Mouse (Mus musculus) CH12F3 (cell line): Measurements from ENCODE around the gene Map2.

ENCODE experiments used
- in situ Hi-C: fragments of 300-500 bp; cut with MboI; formaldehyde crosslinking; loops from 2 replicates; pipeline ENCODE4 v1.14.3; 2020; ENCODE audit warnings: low sequenced_read_pairs

Gene Map2

GRCm38 (mm10) chr1:66292121-66292881, 117.2 kb downstream of the Map2 start:
- in situ Hi-C loops, result no loop called here

DNA sequence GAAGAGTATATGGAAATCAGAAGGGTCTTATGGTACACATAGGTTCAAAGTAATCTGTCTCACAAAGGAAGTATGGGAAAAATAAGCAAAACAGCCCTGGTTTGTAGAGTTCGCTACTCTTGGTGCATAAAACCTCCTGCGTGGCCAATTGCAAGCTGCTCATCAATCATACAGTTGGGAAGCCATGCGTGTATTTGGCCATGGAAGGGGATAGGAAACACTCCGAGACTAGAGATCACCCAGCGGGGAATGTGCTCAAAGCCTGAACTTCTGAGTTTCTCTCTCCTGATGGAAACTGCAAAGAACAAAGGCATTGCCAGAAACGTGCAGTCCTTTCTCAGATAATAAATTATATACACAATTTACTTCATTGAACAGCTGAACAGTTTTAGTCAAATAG, 124.3 kb downstream of the Map2 start:
- in situ Hi-C loops, result no loop called here

DNA sequence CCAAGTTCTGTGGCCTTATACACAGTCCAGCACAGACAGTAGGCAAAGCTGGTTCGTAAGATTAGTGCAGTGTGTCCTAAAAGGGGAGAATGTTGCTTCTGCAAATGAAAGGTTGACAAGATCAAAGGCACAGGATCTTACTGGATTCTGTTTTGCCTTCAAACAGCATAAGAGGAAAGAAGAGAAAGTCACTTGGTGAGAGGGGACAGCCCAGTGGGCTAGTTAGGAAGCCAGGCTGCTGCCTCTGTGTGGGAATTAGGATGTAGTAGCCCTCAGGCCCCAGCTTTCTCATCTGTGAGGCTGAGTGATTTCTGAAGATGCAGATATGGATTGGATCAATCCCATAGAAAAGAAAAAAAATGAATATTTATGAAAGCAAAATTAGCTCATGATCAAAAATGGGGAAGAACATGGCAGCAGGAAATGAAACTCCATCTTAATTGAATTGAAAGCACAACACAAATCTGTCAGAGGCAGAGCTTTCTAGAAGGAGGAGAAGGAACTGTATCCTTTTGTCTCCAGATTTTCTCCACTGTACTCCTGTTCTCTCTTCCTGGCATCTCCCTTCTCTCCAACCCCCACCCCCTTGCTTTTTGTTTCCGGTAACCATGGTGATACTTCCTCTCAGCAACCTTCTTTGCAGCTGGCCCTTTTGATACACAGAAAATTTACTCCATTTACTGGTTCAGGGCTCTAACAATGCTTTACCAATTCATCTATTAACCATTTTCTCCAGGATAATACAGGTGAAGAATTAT, 145.5 kb downstream of the Map2 start:
- in situ Hi-C loops, result no loop called here

DNA sequence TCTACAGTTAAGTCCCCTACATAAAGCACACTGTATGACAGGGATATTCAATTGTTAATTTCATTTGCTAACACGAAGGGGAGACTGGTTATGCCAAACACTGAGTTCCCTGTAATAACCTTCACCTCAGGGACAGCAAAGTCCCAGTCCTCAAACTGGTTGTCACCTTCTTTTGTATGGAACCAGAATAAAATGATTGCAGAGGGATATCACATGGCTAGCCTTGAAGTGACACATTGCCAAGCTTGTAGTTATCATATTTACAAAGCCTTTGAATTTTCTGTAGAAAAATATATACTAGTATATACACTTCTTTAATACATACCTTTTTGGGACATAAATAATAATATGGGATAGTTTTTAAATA, 146.0 kb downstream of the Map2 start:
- in situ Hi-C loops, result no loop called here

DNA sequence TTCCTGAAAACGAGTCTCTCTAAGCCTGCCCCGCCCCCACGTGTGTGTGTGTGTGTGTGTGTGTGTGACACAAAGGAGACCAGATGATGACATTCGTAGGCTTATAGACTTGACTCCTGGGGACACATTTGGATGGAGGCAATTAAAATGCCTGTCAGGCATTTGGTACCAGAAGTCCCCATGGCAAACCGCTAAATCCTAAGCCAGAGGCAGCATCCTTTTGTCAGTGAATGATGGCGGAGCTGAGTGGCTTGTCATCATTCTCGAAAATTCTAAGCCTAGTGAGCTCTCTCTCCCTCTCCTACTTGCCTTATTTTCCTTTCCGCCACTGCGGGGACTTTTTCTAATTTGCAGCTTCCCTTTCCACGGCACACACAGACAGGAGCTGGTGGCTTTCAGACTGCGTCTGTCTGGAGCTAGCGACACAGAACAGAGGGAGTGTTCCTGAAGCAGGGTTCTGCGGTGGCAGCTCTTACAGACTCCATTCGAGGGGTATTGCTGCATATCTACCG, 146.6 kb downstream of the Map2 start:
- in situ Hi-C loops, result no loop called here

- in situ Hi-C loops, result no loop called here
Measured at GRCm38 (mm10) chr1:66323461-66323860, 148.4 kb downstream of the Map2 start.

DNA sequence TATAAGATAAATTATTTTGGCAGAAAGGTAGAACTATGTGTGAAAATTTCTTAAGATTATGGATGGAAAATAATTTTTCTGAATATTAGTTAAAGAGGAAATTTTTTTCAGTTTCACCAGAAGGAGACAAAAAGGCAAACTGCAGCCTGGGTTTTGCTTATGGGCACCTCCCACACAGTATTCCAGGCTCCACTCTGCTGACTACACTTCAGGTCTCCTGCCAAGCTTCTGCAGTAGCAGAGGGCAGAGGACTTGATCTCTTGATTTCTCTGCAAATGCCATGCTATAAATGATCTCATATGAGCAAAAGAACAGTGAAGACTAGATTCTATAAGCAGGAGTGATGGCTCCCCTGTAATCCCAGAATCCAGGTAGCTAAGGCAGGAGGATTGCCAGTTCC, 149.9 kb downstream of the Map2 start:
- in situ Hi-C loops, result no loop called here

GRCm38 (mm10) chr1:66328996-66329395, 153.9 kb downstream of the Map2 start:
- in situ Hi-C loops, result no loop called here

GRCm38 (mm10) chr1:66329534-66329933, 154.5 kb downstream of the Map2 start:
- in situ Hi-C loops, result no loop called here

GRCm38 (mm10) chr1:66335724-66336284, 160.7 kb downstream of the Map2 start:
- in situ Hi-C loops, result no loop called here

- in situ Hi-C loops, result no loop called here
Measured at GRCm38 (mm10) chr1:66339213-66339612, 164.1 kb downstream of the Map2 start.

DNA sequence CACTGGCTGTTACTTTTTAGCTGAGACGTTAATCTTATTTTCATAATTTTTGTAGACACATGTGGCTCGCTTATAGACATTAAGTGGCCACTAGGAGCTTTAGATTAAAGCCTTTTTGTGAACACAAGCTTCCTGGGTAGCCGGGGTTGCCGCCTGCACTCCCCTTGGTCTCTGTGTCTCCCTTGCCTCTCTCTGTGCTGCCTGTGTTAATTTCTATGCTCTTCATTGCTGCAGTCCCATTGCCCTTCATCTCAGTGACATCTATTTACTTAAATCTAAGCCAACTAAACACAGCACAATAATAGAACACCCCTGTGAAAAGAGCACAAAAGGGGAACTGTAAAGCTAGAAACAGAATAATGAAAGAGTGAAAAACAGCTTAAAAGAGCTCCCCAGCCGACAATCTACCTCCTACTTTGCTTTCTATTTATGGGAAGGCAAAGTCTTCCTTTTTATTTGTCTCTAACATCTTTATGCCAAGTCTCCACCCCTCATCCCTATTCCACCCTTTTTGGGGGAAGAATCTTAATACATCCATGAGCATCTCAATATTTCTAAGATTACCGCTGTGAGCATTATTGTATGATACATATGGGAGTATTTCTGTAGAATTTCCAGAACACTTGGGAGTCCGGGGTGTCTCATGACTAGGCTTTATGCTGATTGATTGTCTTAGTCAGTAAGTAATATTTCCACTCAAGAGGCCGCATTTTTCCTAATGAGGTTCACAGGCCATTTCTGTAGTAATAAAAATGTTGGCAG, 173.5 kb downstream of the Map2 start:
- in situ Hi-C loops, result no loop called here

GRCm38 (mm10) chr1:66349166-66349835, 174.2 kb downstream of the Map2 start:
- in situ Hi-C loops, result no loop called here

DNA sequence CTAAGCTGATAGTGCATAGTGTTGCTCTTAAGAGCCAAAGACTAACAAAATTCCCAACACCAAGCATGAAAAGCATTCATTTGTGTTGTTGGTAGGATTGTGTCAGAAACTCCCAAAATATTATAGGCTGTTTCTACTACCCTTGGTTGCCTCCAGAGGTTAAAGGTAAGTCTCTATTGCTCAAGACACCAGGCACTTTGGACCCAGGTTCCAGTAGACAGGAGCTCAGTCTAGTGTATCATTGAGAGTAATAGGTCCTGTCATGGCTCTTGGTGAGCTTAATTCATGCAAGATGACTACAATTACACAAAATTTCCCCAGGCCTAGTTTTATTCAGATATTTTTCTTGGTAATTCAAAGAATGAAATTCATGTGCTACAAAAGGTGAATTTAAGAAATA, 176.3 kb downstream of the Map2 start:
- in situ Hi-C loops, result no loop called here

DNA sequence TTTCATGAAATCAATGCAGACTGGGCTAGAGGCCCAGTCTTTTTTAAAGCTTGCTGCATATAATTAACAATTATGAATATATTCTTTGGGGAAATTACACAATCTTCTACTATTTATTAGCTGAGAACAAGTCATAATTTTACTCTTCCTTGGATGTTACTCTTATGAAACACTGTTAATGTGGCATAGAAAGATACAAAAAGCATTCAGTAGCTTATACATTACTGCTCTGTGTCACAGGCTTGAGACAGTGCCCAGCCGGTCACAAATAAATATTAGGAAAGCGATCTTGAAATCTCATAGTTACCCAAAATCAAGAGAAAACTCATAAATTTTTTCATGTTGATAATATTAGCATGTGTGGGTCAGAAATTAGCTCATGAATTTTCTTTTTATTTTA, 186.7 kb downstream of the Map2 start:
- in situ Hi-C loops, result no loop called here

GRCm38 (mm10) chr1:66363285-66363684, 188.2 kb downstream of the Map2 start:
- in situ Hi-C loops, result no loop called here

- in situ Hi-C loops, result no loop called here
Measured at GRCm38 (mm10) chr1:66364386-66364785, 189.3 kb downstream of the Map2 start.

GRCm38 (mm10) chr1:66365600-66365999, 190.5 kb downstream of the Map2 start:
- in situ Hi-C loops, result no loop called here

- in situ Hi-C loops, result no loop called here
Measured at GRCm38 (mm10) chr1:66369486-66369885, 194.4 kb downstream of the Map2 start.

DNA sequence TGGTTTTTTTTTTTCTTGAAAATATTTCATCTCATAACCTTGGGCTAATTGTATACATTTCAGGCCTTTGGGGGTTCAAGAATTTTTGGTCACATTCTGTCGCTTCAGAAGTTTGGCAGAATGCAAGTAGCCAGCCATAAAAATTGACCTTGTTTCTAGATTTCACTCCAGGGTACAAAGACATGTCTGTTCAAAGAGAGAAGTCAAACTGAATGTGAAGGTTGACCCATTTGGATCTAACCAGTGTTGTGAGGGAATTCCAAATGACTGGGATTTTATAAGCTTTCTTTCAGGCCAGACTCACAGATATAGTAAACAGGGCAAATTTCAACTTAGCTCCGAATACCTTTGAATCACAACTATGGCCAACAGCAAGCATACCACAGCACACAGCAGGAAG, 196.3 kb downstream of the Map2 start:
- in situ Hi-C loops, result no loop called here

DNA sequence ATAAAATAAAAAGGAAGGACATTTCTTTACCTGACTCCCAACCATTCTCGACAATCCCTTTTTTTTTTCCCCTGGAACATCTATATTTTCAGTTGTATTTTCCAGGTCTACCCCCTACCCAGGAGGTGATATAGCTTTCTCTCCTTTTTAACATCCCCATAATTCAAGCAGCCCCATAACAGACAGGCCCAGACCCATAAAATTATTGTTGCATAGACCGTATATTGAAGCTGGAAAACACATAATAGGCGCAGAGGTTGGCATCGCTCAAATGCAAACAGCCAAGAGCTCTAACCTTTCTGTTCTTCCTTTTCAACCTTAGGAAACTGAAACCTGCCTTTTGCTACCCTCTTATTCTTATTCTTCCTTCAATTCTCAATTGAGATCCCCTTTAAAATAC, 211.2 kb downstream of the Map2 start:
- in situ Hi-C loops, result no loop called here
